22 mouse cellular contexts compared by ENCODE assay signal in genomic region chr9:72563277-72563676, GRCm38 (mm10).
"Had no signal": no experiment of that assay in that cellular context is flagged by ENCODE, and none has a peak within 500 bp of the region (broad histone marks: within the 10 kb centered on the region; RNA-seq: fewer than 3 reads in every experiment).

No protein-coding gene starts in this region.

- H3K27me3 ChIP-seq: limb, embryonic 13.5 days; megakaryocyte, embryonic 14.5 days; midbrain, embryonic 13.5 days; neural tube, embryonic 13.5 days; stomach, embryonic 15.5 days had no signal

- H3K4me2 ChIP-seq: limb, embryonic 13.5 days; lung, embryonic 14.5 days; midbrain, embryonic 13.5 days; neural tube, embryonic 13.5 days; stomach, embryonic 15.5 days had no signal

- H3K4me1 ChIP-seq: limb, embryonic 10.5 days; limb, embryonic 13.5 days; midbrain, embryonic 10.5 days; midbrain, embryonic 13.5 days; neural tube, embryonic 13.5 days; stomach, embryonic 15.5 days had no signal

- H3K4me3 ChIP-seq: layer of hippocampus, adult 2 months; limb, embryonic 10.5 days; limb, embryonic 13.5 days; megakaryocyte, embryonic 14.5 days; midbrain, embryonic 10.5 days; midbrain, embryonic 13.5 days; myocyte; neural tube, embryonic 13.5 days; stomach, embryonic 15.5 days had no signal

- H3K27ac ChIP-seq: kidney, postnatal 0 days; layer of hippocampus, adult 2 months; limb, embryonic 10.5 days; limb, embryonic 13.5 days; midbrain, embryonic 10.5 days; midbrain, embryonic 13.5 days; neural tube, embryonic 13.5 days; stomach, embryonic 15.5 days had no signal

- H3K36me3 ChIP-seq: midbrain, embryonic 13.5 days; stomach, embryonic 15.5 days had no signal

- H3K9ac ChIP-seq: limb, embryonic 13.5 days; lung, embryonic 14.5 days; midbrain, embryonic 13.5 days; neural tube, embryonic 13.5 days; stomach, embryonic 15.5 days had no signal

- ATAC-seq: intestine, postnatal 0 days; lung, postnatal 0 days; midbrain, embryonic 13.5 days; midbrain, embryonic 16.5 days had no signal

- H3K9me3 ChIP-seq: limb, embryonic 10.5 days; limb, embryonic 13.5 days; megakaryocyte, embryonic 14.5 days; midbrain, embryonic 10.5 days; midbrain, embryonic 13.5 days; neural tube, embryonic 13.5 days; stomach, embryonic 15.5 days had no signal

- DNase-seq: kidney, adult 2 months; kidney, postnatal 4 days; layer of hippocampus, adult 9-11 months; lung, embryonic 14.5 days; lung, postnatal 36 days; retina, postnatal 1 day; right cerebral cortex, postnatal 25 days; spleen, adult 18-20 months; thymus, postnatal 25 days had no signal
